Mouse (Mus musculus) thymus, postnatal 36 days (tissue): ENCODE data around the gene Mcrip2.
A peak's percentile ranks its signal among the peaks of the same experiment; 100 is the strongest.

Source experiments
- DNase-seq, 2 experiments: peaks; one replicate each; pipeline ENCODE4 v3.0.0; 2022; ENCODE audit warnings: mixed read lengths in 2 of 2

The Mcrip2 gene

DNA sequence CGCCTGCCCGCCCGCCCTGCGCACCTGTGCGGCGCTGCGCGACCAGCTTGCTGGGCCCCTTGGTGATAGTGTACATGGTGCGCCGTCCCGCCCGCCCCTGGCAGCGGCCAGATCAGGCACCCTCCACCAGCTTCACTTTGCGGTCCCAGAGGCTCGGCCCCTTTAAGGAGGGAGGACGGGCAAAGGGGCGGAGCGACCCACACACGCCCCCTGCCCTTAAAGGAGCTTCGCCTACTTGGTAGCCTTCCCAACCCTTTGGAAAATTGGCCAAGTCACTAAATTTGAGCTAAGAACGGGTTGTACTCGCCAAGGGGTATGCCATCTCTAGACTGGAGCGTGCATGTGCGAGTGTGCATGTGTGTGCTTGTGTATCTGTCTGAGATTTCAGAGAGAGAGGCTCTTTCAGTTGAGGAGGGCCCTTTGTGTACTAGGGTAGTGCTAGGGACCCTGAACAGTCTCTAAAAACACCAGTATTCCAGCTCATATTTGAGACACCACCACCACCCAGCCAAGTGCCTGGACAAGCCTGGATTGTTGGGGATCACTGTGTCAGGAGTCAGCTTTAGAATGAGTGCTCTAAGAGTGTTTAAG lies at the start of gene Mcrip2:
Mcrip2 (minus strand) TSS at position 164 of the 591 bp plus-strand sequence.
- peak; percentile 76 to 78 for DNase-seq

DNA sequence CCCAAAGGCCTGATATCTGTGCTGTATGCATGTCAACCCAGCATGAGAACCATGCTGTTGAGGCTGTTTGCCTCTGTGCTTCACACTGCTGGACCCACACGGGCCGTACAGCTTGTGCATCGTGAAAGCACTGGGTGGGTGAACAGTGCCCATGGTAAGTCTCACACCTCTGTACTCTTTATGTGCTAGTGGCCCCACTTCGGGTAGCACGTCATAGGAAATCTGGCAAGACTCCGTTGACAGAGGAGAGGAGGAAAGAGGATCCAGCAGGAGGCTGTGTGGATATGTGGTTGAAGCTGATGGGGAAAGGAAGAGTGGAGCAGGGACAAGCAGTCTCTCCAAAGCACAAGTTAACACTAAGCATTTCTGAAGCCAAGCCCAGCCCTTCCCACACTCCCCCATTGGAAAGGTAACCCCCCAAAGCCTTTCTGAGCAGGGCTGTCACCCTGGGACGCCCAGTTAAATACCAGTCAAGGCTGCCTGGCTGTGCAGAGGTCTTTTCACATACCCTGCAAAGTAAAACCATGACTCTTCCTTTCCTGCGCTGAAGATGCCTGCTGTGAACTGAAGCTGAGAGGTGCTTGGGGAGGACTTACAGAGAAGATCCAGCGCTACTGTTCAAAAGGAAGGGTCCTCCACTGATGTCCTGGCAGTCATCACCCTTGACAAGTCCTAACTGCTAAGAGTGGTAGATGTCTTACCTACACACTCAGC lies 49.6 kb upstream of the Mcrip2 start:
- no peak for DNase-seq

DNA sequence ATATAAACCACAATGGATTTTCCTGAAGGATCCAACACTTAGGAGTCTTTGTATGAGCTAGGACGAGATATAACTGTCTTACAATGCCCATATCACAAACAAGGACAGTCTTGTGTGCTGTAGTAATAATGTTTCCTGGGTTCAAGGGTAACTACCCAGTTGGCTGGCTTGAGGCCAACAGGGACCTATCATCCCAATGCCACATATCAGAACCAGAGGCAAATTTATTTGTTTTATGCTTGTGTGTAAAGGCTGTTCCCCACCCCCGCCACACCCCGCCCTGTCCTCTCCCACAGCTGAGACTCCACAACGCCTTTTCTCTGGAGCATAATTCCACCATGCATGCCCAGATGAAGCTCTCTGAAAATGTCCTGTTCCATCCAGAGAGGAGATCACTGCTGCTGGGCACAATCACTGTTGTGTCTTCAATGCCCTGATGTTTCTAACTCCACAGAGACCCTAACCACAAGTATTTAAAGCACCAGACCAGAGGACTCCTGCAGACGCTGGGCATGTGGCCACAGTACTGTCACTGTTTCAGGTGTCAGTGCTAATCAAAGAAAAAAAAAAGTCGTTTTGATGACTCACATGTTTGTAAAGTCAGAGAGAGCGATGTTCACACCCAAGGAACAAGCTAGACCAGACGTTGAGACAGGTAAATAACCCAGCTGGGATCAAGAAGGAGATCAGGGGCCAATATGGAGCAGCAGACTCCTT lies 48.5 kb upstream of the Mcrip2 start:
- DNase-seq, result no peak

DNA sequence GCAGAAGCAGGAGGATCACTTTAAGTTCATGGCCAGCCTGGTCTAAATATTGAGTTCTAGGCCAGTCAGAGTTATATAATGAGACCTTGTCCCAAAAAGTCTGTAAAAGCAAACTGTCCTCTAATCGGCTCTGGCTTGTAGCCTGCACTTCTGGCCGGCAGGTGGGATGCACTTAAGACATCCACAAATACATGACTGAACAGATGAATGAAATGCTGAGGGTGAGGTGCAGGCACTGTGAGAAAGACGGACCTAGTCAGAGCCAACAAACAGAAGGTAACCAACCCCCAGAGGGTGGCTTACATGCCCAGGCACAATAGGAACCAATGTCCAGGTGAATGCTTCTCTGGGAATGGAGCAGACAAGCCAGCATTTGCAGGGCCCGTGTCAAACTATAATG lies 45.7 kb upstream of the Mcrip2 start:
- DNase-seq, result no peak

DNA sequence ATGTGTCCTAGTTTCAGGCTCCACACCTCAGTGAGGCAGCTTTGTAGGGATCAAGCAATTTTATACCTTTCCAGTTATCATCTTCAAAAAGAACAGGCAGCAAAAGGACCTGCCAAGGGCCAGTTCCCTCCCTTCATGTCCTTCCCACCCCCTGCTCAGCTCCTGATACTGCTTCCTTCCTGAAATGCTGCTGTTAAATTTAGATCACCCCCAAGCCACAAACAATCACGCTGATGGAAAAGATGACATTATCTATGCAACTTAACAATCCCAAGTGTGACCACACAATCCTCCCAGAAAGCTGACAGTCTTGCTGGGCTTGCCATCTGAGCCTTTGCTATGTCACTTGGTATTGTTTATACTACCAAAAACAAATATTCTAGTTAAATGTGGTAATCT lies 45.3 kb upstream of the Mcrip2 start:
- DNase-seq, result no peak

DNA sequence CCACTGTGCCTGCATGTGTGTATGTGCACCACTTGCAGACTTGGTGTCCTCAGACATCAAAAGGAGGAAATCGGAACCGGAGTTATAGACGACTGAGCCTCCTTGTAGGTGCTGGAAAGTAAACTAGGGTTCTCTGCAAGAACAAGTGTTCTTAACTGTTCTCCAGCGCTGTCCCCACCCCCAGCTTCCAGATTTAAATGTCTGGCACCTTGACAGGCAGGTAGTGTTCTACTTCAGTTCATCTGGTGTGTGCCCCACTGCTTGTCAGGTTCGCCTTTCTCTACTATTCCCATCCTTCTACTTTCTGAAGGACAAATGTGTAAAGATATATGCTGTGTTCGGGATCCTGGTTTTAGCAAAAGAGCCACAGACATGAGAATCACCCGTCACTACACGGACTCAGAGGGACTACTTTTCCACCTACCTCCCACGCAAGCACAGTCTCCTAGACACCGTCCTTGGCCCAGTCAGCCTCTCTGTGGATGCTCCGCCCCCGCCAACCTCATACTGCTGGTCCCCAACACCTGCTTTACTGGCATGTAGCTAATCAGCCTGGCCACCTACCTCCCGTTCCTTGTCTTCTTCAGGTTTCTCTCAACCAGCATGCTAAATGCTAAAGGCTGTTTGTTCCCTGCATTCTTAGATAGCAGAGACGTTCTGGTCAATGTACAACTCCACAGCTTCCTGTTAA lies 44.8 kb upstream of the Mcrip2 start:
- DNase-seq, result no peak

DNA sequence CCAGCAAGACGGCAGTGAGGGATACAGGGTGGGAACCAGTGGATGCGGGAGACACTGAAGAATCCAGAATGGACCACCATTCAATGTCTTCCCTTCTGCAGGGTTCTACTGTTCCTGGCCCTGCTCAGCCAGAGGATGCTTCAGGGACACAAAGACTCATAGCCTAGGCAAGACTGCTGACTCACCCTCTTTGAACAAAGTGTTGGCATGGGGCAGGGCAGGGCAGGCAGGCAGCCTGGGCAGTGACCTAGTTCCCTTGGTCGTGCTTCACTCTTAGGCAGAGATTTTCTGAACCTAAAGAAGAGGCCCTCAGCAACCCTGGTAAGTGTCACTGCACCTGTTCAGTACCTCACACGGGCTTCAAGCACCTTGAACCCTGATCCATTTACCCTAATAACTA lies 43.3 kb upstream of the Mcrip2 start:
- no peak for DNase-seq

DNA sequence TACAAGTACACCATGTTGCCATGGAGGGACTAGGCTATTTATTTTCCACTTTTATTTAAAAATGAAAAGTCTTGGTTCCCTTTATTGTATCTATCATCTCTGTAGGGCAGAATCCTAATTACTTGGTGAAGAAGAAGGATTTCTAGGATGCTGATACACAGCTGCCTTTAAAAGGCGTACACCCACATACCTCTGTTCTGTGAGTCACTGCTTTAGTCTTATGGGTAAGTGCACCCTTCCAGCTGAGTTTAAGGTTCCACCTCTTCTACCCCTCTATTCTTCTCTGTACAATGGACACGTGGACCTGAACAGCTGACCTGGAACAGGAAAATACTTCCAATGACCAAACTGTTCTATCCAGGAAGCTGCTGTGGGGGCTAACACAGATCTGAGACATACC lies 39.1 kb upstream of the Mcrip2 start:
- no peak for DNase-seq

DNA sequence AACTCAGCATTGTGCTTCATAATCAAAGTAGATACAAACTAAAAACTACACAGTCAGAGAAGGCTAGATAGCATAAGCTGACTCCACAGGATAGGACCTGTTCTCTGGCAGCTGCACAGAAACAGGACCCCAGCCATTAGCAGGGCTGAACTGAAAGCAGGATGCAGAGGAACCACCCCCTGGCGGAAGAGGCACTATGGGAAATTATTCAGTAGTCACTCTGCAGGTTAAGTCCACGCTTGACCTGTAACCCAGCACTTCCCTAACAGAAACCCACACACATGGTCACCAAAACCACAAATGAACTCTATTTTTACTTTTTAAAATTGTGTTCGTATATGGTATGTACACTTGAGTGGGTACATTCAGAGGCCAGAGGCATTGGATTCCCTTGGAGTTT lies 34.5 kb upstream of the Mcrip2 start:
- DNase-seq, result no peak

DNA sequence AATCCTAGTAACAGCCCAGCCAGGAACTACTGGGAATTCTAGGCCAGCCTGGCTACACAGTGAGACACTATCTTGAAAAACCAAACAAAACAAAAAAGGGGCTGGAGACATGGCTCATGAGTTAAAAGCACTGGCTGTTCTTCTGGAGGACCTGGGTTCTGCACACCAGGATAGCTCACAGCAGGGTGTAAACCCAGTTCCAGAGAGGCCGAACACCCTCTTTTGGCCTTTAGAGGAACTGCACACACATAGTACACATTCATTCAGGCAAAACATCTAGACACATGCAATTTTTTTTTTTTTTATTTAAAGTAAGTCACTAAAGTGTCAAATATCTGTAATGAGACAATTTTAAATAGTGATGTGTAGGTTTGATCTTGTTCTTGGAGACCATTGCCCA lies 31.6 kb upstream of the Mcrip2 start:
- DNase-seq, result no peak

DNA sequence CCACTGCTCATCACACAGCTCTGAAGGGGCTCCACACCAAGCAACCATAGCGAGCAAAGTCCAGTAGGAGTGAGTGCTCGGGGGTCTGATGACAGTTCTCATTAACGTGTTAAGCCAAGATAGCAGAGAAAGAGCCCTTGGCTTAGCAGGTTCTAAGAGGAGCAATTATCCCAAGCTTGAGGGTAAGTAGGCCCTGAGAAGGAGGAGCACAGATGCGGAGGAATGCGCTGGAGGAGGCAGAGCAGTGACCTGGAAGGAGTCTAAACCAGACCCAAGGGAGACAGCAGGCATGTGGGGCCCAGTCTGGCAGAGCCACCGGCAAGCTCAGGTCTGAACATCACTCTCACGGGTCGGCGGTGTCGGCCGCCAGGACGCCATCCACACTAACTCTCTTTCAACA lies 27.3 kb upstream of the Mcrip2 start:
- no peak for DNase-seq

DNA sequence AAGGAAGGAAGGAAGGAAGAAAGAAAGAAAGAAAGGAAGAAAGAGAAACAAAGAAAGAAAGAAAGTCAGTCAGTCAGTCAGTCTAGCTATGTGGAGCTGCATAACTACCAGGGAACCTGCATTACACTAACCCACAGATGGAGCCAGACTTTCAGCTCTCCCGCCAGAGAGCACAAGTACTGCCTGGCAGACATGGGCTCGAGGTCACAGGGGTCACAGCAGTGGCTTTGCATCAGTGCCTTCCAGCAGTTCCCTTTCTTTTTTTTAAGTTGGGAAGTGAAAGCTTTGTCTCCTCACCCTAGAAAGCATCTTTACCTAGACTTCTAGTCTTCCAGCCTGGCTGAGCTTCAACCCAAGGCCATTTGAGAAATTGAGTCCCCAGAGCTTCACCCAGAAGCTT lies 26.9 kb upstream of the Mcrip2 start:
- no peak for DNase-seq

DNA sequence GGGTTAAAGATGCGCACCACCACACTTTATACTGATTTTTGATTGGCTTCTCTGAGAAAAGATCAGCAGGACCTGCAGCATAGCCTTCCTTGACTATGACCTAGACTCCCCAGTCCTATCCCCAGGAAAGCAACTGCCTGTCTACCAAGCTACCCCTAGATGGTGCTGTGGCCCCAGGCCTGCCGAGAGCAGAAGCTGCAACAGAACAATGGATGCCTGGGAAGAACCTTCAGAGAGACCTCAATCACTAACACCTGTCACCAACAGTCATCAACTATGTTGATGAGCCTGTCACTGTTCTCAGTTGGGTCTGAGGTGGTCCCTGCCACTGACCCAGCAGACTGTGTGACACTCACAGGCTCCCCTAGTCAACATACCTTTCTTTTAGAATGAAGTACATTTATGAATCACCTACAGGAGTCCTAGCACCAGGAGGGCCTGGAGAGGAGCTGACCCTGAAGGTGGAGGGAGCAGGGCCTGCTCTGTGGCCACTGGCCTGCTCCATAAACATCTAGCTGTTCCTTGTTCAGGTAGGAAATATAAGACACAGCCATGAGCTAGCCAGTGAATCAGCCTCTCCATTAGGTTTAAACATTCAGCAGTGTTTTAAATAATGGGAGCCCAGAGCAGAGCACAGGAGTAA lies 25.5 kb upstream of the Mcrip2 start:
- peak; percentile 65 to 66 for DNase-seq

DNA sequence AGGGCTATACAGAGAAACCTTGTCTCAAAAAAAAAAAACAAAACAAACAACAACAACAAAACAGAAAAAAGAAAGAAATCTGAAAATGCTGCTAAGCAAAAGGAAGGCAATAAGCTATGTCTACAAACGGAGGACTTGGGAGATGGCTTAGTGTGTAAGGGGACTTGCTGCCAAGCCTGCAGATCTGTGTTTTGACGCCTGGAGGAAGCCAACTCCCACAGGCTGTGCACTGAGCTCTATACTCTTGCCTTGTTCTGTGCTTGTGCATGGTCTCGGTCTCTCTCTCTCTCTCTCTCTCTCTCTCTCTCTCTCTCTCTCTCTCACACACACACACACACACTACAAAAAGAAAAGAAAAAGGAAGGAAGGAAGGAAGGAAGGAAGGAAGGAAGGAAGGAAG lies 20.3 kb upstream of the Mcrip2 start:
- no peak for DNase-seq

DNA sequence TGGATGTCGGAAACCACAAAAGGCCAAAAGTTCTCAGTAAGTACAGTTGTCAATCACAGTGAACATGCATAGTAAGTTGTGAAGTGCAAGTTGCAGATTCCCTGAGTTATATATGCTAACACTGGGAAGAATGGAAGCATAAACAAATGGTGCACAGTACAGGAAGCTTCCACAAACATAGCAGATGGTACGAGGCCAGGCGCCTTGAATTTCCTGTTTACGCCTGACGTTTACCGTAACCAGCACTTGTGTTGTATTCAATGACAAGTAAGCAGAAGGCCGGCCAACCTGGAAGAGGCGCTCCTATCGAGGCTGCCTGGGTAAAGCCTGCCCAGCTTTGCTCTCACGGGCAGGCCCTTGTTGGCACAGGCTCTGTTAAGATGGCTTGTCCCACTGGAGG lies 18.9 kb upstream of the Mcrip2 start:
- no peak for DNase-seq

DNA sequence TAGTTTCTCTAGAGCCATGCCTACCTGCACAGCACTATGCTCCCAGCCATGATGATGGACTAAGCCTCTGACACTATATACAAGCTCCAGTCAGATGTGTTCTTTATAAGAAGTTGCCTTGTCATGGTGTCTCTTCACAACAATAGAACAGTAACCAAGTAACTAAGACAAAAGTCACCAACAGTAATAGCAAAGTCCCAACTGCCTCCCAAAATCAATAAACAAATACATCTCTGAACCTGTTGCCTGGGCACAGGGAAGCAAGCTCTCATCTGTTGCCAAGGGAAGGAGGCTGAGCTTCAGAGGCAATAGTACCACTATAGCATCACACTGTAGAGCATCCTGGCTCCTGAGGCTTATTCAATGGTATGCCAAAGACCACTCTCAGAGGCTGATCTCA lies 18.2 kb upstream of the Mcrip2 start:
- DNase-seq, result no peak

DNA sequence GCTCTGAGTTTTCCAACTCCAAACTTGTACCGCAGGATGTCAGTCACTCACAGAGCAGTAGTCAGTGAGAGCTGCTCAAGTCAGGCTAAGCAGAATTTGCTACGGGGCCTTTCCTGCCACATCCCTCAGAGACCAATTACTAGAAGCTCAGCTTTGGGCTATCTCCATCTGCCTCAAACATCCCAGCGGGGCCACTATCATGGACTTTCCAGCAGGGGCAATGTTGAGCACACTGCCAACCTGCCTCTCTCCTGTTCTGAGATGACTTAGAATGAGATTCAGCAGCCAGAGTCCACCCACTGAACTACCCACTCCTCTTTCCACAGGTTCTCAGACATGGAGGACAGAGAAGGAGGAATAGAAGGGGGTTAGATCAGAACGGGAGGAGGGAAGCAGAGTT lies 17.1 kb upstream of the Mcrip2 start:
- DNase-seq, result peak in 1 of 2 experiments; percentile 24

DNA sequence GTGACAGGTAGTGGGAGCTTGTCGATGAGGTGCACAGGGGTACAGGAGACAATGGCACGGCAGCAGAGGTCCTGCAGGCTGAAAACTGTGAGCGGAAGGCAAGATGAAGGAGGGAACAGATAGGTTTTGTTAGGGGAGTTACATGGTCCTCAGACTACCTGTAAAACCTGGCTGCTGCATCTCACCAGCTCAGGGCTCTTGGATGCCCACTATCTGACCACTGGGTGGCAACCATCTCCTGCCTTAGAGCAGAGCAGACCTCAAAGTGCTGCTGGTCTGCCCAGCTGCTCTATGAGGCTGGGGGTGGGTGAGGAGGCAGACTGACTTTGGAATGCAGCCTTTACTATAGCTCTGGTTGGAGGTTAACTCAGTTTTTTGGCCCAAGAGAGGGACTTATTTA lies 15.3 kb upstream of the Mcrip2 start:
- DNase-seq, result no peak

DNA sequence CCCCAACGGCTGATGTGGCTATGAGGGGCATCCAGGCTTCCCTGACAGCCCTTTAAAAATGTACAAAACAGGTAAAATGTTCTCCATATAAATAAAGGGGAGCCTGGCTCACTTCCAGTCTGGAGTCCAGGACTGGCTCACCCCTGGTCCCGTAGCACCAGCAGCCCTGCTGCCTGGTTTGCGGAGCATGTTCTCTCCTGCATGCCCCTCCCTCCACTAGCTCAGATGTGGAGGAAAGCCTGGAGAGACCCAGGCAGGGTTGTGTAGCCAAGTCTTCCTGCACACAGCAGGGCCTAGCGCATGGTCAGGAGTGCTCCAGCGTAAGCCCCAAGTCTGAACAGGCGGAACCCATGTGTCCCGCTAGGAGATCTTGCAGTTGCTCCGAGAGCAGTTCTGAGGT lies 14.7 kb upstream of the Mcrip2 start:
- no peak for DNase-seq

DNA sequence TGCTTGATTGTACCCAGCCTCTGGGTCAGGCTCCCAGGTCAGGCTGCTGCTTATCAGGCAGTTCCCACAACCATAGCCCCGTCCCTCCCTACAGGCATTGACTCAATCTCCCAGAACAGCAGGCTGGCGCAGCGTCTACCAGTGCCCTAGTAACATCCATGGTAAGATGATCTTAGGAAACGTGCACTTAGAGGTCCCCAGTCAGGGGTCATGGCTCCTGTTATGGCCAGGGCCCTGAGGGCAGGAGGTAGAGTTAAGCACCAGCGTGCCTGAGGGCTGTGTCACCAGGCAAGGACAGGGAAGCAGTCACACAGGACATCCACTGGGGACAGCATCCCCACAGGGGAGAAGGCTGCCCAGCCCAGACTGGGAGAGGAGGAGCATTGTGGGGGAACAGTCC lies 13.7 kb upstream of the Mcrip2 start:
- DNase-seq, result no peak

DNA sequence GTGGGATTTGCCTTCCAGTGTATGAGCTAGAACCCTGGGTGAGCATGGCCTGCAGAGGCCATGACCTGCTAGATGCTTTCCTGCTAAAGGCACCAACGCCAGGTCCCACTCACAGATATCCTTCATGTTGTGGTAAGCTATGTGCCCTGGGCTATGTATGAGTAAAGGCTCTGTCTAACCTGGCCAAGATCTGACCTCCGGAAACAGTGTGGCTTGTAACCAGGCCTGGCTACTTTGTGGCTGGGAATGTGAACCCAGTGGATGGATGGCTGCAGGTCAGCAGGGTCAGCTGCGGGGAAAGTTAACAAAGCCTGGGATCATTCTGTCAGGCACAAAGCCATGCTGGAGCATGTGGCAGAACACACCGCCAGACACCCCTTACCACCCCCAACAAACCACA lies 13.1 kb upstream of the Mcrip2 start:
- no peak for DNase-seq

DNA sequence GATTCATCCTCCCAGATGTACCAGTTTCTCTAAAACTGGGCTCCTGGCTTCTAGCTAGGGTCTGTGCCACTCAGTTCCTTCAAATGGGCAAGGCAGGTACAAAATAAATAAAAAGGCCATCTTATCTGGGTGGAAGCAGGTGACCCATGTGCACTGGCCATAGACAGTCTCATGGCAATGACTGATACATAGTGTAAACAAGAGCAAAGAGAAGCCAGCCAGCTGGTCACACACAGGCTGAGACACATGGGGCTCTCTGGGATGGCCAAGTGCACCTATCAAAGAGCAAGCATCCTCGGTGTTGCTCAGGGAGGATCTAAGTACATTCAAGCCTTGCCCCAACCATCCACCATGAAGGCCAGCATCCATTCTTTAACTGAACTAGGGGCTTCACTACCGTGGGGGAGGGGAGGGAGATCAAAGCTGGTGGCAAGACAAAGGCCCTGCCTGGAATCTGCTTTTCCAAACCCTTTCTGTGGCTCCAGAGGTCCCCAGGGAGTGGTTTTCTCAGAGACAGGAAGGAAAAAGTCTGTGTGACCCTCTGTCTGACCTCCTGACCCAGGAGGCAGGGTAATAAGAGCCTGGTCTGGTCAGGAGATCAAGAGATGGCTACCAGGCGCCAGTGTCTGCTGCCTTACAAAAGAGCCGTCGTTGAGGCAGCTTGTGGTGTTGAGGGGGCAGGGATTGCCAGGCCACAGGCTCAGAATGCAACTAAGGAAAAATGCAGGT lies 12.5 kb upstream of the Mcrip2 start:
- no peak for DNase-seq
